Mouse (Mus musculus) intestine, embryonic 14.5 days (tissue): ENCODE data around the gene Cacnb3. TPM values are rescaled to one million over a fixed set of nuclear protein-coding genes. Genes with fewer than 3 reads are reported as not detected.

Experiments used
- polyA plus RNA-seq: library from polyadenylated mRNA; unstranded; fragments of >200 nt; fragmentation: Nextera tagmentation; extraction: Ambion mirVana; gene quantifications from 2 replicates; pipeline ENCODE4 v1.2.1, GENCODE M21; 2014

Cacnb3 gene
- polyA plus RNA-seq, 1 experiment from 2014 or later = 31.5 TPM

Other genes with a start within 250 kb of the Cacnb3 start
- gene Olfr283, start 249.9 kb upstream of the Cacnb3 start, polyA plus RNA-seq = not detected in 2 replicates
- not detected in 2 replicates for gene Olfr282, start 199.6 kb upstream of the Cacnb3 start, polyA plus RNA-seq
- not detected in 2 replicates for gene Olfr281, start 178.3 kb upstream of the Cacnb3 start, polyA plus RNA-seq
- not detected in 2 replicates for gene OR5BS1P, start 160.9 kb upstream of the Cacnb3 start, polyA plus RNA-seq
- 0.57 TPM in 1 of 2 replicates, not detected in the other for gene Lalba, start 148.1 kb upstream of the Cacnb3 start, polyA plus RNA-seq
- gene Olfr279, start 138.4 kb upstream of the Cacnb3 start, polyA plus RNA-seq = not detected in 2 replicates
- 97.3 and 99.7 TPM in 2 replicates for gene Kansl2, start 96.6 kb upstream of the Cacnb3 start, polyA plus RNA-seq
- 48.7 and 52.6 TPM in 2 replicates for gene Ccnt1, start 59.9 kb upstream of the Cacnb3 start, polyA plus RNA-seq
- gene 4930415O20Rik, start 59.8 kb upstream of the Cacnb3 start, polyA plus RNA-seq = 0.35 and 0.59 TPM in 2 replicates
- 19.8 and 21.9 TPM in 2 replicates for gene Adcy6, start 20.8 kb upstream of the Cacnb3 start, polyA plus RNA-seq
- gene Ddx23, start 32.1 kb downstream of the Cacnb3 start, polyA plus RNA-seq = 27.1 TPM in 2 replicates
- 0.83 and 1.0 TPM in 2 replicates for gene Rnd1, start 46.6 kb downstream of the Cacnb3 start, polyA plus RNA-seq
- gene Ccdc65, start 77.4 kb downstream of the Cacnb3 start, polyA plus RNA-seq = 0.57 and 1.6 TPM in 2 replicates
- 47.9 and 53.1 TPM in 2 replicates for gene Fkbp11, start 97.4 kb downstream of the Cacnb3 start, polyA plus RNA-seq
- gene Arf3, start 132.4 kb downstream of the Cacnb3 start, polyA plus RNA-seq = 34.6 and 37.1 TPM in 2 replicates
- gene Wnt10b, start 147.3 kb downstream of the Cacnb3 start, polyA plus RNA-seq = 0.12 TPM in 1 of 2 replicates, not detected in the other
- gene Wnt1, start 159.0 kb downstream of the Cacnb3 start, polyA plus RNA-seq = not detected in 2 replicates
- not detected in 2 replicates for gene Ddn, start 178.7 kb downstream of the Cacnb3 start, polyA plus RNA-seq
- gene Prkag1, start 200.7 kb downstream of the Cacnb3 start, polyA plus RNA-seq = 77.0 and 77.3 TPM in 2 replicates
- 16.2 and 17.5 TPM in 2 replicates for gene Kmt2d, start 240.4 kb downstream of the Cacnb3 start, polyA plus RNA-seq